Mouse (Mus musculus) cerebellum, postnatal 14 days (tissue): ENCODE measurements around the gene Hist1h2bq.
"Not testable (repeated sequence)": the region's sequence is repeated elsewhere in the genome, so short reads cannot be mapped to it uniquely, and the experiment has no call there.

Experiments used
- DNase-seq, 2 experiments: peaks; one replicate each; pipeline ENCODE4 v3.0.0; 2021; ENCODE audit warnings: mixed read lengths in 2 of 2

Gene Hist1h2bq

DNA sequence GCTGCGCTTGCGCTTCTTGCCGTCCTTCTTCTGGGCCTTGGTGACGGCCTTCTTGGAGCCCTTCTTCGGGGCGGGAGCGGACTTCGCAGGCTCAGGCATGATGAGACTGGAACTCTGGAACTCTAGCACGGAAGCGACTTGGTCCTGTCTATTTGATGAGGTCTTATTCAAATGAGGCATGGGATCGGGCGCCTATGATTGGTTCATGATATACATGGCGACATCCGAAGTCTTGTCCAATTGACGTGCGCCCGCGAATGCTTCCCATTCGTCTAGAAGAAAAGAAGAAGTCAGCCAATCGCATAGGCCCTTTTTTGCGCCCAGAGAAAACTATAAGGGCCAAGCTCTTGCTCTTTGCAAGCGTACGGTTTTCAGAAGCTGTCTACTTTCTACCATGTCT lies at the start of gene Hist1h2bq, which contains the start of gene Hist1h2ao:
Gene Hist1h2bq (minus strand): TSS at position 125 of the 400 bp plus-strand sequence.
Gene Hist1h2ao (plus strand): TSS at position 393 of the 400 bp plus-strand sequence.
- DNase-seq = not testable (repeated sequence)

DNA sequence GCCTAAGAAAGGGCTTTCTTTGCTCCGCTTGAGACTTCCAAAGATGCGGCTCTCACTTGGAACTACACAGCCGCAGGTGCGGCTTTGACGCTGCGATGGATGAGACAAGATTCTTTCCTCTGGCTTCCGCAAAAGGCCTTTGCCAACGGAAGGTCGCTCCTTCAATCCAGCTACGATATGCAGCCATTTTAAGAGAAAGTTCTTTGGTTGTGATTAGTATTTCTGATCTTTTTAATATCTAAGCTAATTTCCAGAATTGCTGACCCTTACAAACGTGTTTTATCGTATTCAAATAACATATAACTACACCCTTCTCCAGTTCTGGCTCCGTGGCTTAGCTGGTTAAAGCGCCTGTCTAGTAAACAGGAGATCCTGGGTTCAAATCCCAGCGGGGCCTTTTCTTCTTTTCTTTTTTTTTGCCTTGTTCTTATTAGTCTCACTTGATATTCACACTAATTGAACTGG lies 45.7 kb upstream of the Hist1h2bq start:
- DNase-seq = peak; percentile 65 to 75

DNA sequence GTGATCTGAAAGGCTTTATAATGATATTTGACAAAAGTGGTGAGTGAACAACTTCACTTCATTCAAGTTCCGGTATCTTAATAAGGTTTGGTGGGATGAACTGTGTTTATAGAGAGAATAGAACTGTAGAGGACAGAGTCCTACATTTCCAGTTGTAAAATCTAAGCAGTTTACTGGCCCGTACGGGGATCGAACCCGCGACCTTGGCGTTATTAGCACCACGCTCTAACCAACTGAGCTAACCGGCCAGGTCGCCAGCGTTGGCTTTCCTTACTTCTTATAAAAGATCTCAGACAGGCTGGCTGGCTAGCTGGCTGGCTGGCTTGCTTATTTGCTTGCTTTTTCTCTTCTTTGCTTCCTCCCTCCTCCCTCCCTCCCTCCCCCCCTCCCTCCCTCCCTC lies 45.1 kb upstream of the Hist1h2bq start:
- peak; percentile 81 for DNase-seq

DNA sequence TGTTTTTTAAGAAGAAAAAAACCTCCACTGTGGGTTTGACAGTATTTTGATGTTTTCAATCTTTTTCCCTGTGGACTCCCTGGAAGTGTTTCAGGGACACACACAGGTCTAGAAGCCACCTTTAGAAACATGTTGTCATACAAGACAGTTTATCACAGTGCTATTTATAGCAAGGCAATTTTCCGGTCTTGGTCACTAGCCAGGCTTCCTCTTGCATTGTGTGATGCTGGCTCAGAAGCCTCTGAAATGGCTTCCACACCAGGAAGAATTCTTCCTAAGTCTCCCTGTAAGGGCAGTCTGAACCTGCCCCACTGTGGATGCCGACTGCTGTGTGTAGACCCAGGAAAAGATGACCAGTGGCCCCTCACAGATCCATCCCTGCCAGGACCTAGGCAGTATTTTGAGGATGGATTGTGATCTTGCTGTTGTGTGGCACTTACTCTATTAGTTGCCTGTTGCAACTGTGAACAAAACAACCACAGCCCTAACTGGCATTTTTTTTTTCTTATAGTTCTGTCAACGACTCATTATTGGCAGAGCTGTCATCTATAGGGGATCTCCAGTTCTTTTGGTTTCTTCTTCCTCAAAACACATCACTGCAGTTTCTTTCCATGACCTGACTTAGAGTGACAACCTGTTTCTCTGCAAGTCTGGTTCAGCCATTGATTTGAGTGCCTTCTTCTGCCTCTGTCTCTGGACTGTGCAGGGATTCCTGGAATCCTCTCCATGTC lies 42.4 kb upstream of the Hist1h2bq start:
- DNase-seq = peak; percentile 51 to 73

DNA sequence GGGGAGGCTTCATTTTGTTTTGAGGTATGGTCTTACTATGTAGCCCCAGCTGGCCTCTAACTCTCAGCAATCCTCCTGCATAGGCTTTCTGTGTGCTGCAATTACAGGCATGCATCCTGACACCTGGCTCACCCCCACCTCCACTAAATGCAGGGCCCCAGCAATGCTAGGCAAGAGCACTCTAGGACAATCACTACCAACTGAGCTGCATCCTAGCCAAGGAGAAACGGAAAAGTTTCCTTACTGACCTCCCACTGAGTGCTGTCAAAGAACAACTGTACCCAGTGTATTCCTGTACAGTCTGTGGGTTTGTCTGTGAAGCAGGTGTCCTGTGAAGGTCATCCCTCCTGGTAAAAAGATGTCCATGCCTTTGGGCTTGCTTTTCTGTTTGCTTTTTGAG lies 40.7 kb upstream of the Hist1h2bq start:
- DNase-seq = not testable (repeated sequence)

DNA sequence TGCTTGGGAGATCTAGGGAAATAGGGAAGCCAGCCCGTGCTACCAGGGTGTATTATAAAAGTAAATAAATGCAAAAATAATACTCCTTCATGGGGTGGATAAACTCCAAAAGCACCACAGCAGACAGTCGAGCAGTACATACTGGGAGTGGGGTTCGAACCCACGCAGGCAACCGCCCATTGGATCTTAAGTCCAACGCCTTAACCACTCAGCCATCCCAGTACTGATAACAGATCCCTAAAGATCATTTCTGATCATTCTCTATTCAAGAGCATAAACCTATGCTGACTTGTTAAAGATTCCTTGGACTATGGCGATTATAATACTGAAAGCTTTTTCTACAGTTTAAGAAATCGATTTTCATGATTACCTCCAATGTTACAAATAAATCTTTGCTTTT lies 37.9 kb upstream of the Hist1h2bq start:
- DNase-seq = no peak

DNA sequence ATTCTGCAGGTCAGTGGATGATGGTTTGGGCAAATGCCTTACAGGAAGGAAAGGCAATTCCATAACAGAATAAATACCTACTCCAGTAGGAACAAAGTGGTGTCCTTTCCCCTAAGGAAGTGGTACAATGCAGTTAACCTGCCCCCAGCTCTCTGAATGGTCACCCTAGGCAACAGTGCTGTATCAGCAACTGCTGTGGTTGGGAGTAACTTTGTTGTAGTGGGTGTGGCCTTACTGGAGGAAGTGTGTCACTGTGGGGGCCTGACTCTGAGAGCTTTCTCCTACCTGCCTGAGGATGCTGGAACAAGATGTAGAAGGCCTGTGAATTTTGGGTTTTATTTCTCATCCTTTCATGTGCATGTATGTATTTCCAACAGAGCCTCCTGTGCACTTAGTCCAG lies 36.4 kb upstream of the Hist1h2bq start:
- not testable (repeated sequence) for DNase-seq

DNA sequence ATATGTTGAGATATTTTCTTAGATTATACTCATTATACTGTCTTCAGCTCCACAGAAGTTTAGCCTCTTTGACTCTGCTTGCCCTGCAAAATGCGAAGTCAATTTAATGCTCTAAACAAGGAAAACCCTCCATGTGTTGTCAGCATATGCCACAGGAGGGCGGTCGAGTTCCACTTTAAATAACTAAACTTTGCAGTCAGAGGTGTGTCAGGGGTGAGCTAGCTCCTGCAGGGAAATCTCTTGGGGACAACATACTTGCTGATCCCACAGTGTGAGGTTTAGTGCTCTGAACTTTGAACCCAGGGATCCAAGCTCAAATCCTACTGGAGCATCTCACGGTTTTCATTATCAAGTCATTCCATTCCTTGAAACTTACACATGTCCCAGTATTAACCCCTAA lies 30.5 kb upstream of the Hist1h2bq start:
- DNase-seq = not testable (repeated sequence)

DNA sequence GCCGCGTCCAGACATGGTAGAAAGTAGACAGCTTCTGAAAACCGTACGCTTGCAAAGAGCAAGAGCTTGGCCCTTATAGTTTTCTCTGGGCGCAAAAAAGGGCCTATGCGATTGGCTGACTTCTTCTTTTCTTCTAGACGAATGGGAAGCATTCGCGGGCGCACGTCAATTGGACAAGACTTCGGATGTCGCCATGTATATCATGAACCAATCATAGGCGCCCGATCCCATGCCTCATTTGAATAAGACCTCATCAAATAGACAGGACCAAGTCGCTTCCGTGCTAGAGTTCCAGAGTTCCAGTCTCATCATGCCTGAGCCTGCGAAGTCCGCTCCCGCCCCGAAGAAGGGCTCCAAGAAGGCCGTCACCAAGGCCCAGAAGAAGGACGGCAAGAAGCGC lies 23.5 kb upstream of the Hist1h2bq start, which contains the start of the genes Hist1h2ap and Hist1h2br:
Gene Hist1h2ap (minus strand): TSS at position 47 of the 400 bp plus-strand sequence.
Gene Hist1h2br (plus strand): TSS at position 283 of the 400 bp plus-strand sequence.
- not testable (repeated sequence) for DNase-seq

DNA sequence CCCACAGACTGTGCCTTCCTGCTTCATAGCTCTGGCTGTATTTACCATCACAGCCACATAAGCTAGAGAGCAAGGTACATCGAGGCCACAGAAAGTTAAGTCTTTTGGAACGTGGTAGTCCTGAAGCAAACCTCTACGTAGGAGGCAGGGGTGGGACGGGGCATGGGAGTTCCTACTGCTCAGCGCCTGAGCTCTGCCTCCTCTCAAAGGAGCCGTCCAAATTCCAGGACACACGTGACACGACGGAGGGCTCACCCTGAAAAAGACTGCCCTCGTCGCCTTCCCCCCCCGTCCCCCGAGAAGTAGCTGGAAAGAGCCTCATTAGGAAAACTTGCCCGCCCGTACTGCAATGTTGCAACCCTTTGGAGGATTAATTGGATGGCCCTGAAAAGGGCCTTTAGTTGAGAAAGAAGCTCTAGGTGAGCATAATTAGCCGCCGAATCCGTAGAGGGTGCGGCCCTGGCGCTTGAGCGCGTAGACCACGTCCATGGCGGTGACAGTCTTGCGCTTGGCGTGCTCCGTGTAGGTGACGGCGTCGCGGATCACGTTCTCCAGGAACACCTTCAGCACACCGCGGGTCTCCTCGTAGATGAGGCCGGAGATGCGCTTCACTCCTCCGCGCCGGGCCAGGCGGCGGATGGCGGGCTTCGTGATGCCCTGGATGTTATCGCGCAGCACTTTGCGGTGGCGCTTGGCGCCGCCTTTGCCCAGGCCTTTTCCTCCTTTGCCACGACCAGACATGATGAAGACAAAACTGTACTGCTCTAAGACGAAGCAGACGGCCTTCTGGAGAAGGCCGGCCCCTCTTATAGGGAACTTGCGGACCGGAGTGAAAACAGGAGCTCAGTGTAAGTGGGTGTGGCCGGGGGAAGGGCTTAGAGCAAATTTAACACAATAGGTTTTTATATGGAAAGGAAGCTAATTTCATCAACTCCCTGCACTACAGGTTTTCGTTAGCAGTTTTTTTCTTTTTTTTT lies 21.7 kb upstream of the Hist1h2bq start, which contains the start of gene Hist1h4n:
Gene Hist1h4n (minus strand): TSS at position 779 of the 977 bp plus-strand sequence.
- peak in 1 of 2 experiments; percentile 51 for DNase-seq

DNA sequence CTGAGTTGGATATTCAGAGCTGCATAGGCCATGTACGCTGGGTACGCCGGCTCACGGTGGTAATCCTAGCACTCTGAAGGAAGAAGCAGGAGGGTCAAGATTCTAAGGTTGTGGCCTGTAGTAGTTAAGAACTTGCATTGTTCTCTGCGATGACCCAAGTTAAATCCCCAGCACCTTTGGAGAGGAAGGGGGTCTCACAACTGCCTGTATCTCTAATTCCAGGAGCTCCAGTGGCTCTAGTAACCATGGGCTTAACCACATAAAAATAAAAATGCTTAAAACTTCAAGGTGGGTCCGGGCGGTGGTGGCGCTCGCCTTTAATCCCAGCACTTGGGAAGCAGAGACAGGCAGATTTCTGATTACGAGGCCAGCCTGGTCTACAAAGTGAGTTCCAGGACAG lies 20.3 kb upstream of the Hist1h2bq start:
- no peak for DNase-seq

DNA sequence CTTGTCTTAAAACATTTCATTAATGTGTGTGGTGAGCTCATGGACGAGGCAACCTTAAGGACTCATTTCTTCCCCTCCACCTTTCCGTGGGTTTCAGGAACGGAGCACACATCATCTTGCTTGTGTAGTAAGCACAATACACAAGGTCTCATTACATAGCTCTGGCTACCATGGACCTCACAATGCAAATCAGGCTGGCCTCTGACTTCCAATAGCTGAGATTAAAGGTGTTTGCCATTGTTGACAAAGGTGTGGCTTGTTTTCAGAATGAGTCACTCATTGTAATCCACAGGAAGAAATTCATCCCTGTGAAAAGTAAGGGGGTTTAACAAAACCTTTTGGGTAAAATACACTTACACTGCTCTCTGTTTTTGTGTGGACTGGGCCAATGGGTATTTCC lies 18.5 kb upstream of the Hist1h2bq start:
- DNase-seq = no peak

DNA sequence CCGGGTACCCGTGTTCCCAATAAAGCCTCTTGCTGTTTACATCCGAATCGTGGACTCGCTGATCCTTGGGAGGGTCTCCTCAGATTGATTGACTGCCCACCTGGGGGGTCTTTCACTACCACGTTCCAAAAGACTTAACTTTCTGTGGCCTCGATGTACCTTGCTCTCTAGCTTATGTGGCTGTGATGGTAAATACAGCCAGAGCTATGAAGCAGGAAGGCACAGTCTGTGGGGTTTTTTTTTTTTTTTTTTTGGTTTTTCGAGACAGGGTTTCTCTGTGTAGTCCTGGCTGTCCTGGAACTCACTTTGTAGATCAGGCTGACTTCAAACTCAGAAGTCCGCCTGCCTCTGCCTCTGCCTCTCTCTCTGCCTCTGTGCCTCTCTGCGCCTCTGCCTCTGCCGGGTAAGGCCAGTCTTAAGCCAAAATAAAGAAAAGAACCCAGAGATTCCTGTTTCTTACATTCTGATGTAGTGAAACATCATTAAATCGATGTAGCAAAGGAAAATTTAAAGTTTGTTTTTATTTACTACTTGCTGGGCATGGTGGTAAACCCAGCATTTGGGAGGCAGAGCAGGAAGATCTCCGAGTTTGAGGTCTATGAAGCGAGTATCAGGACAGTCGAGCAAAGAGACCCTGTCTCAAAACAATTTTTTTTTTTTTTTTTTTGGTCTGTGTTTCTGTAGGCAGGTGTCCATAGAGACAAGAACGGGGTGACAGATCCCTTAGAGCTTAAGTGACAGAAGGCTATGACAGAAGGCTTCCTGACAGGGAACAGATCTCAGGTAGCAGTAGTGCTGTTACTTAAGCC lies 10.3 kb upstream of the Hist1h2bq start:
- not testable (repeated sequence) for DNase-seq

DNA sequence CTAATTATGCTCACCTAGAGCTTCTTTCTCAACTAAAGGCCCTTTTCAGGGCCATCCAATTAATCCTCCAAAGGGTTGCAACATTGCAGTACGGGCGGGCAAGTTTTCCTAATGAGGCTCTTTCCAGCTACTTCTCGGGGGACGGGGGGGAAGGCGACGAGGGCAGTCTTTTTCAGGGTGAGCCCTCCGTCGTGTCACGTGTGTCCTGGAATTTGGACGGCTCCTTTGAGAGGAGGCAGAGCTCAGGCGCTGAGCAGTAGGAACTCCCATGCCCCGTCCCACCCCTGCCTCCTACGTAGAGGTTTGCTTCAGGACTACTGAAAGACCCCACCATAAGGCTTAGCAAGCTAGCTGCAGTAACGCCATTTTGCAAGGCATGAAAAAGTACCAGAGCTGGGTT lies 2.1 kb upstream of the Hist1h2bq start:
- not testable (repeated sequence) for DNase-seq

DNA sequence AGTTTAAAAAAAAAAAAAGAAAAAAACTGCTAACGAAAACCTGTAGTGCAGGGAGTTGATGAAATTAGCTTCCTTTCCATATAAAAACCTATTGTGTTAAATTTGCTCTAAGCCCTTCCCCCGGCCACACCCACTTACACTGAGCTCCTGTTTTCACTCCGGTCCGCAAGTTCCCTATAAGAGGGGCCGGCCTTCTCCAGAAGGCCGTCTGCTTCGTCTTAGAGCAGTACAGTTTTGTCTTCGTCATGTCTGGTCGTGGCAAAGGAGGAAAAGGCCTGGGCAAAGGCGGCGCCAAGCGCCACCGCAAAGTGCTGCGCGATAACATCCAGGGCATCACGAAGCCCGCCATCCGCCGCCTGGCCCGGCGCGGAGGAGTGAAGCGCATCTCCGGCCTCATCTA lies 1.5 kb upstream of the Hist1h2bq start, which contains the start of gene Hist1h4m:
Gene Hist1h4m (plus strand): TSS at position 208 of the 400 bp plus-strand sequence.
- DNase-seq = peak; percentile 18 to 58

DNA sequence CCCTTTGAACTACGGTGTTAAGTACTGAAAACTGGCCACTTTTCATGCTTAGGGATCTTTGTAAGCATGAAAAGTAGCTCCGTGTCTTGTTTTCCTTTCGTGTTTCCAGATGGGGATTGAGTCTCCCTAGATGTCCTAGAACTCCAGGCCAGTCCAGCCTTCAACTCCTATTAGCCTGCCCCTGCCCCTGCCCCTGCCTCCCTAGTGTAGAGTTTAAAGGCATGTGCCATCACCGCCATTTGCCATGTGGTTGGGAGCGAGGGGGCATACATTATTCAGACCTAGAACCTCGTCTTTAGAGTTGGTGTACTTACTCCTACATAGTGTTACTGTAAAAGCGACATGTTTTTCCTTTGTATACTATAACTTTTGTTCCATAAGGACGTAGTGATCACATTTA lies 1.1 kb upstream of the Hist1h2bq start:
- DNase-seq = not testable (repeated sequence)

DNA sequence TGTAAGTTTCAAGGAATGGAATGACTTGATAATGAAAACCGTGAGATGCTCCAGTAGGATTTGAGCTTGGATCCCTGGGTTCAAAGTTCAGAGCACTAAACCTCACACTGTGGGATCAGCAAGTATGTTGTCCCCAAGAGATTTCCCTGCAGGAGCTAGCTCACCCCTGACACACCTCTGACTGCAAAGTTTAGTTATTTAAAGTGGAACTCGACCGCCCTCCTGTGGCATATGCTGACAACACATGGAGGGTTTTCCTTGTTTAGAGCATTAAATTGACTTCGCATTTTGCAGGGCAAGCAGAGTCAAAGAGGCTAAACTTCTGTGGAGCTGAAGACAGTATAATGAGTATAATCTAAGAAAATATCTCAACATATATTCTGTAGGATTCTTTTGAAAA lies 6.9 kb downstream of the Hist1h2bq start:
- DNase-seq = not testable (repeated sequence)

DNA sequence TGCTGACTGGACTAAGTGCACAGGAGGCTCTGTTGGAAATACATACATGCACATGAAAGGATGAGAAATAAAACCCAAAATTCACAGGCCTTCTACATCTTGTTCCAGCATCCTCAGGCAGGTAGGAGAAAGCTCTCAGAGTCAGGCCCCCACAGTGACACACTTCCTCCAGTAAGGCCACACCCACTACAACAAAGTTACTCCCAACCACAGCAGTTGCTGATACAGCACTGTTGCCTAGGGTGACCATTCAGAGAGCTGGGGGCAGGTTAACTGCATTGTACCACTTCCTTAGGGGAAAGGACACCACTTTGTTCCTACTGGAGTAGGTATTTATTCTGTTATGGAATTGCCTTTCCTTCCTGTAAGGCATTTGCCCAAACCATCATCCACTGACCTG lies 12.8 kb downstream of the Hist1h2bq start:
- DNase-seq = not testable (repeated sequence)

DNA sequence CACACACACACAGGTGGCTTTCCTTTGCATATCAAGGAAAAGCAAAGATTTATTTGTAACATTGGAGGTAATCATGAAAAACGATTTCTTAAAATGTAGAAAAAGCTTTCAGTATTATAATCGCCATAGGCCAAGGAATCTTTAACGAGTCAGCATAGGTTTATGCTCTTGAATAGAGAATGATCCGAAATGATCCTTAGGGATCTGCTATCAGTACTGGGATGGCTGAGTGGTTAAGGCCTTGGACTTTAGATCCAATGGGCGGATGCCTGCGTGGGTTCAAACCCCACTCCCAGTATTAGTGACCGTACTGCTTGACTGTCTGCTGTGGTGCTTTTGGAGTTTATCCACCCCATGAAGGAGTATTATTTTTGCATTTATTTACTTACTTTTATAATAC lies 14.4 kb downstream of the Hist1h2bq start:
- no peak for DNase-seq

DNA sequence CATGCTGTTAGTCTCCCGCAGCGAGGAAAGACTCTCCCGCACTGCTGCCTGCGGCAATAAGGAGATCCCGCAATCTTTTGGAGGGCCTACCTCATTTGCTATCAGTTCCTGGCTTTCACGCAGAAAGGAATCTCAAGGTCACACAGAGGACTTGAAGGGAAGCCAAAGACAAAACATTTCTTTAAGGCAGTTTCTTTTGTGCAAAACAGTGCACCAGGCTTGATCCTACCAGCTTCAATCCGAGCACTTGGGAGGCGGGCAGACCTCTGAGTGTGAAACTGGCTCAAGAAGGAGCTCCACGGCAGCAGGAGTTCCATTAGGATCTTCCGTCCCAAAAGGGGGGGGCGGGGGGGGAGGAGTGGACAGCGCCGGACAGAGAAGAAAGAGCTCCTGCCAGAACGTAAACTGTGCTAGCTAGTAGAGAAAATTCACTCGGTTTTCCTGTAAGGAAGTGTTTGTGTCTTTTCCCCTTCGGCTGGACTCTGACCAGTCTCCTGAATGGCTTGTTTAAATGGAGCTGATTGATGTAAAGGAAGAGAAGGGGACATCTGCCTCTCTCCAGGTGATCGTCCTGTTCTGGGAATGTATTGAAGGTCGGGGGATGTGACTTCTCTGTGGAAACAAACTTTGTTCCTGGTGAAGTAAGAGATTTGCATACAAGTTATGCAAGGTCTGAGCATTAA lies 19.3 kb downstream of the Hist1h2bq start:
- DNase-seq = peak; percentile 8 to 9

DNA sequence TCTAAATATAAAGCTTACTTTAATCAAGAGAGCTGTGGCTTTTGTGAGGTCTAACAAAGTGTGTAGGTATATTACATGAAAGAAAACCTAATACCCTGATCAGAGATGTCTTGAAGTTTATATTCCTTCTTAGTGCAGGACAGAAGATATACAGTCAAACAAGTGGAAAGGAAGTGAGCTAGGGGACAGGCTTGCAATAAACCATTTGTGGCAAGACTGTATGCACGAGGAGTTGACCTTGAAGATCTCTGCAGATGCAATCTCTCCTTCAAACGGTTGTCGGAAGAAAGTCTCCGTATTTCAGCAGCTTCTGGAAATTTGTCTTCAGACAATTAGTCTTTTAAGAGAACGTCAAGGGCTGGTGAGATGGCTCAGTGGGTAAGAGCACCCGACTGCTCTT lies 20.1 kb downstream of the Hist1h2bq start:
- DNase-seq = no peak
